Mouse (Mus musculus) testis, postnatal 14 days (tissue): ENCODE measurements around the gene Mrps17.

Source experiments
- DNase-seq: peaks from one replicate; pipeline ENCODE4 v3.0.0; 2021; ENCODE audit warnings: low spot score

The Mrps17 gene

DNA sequence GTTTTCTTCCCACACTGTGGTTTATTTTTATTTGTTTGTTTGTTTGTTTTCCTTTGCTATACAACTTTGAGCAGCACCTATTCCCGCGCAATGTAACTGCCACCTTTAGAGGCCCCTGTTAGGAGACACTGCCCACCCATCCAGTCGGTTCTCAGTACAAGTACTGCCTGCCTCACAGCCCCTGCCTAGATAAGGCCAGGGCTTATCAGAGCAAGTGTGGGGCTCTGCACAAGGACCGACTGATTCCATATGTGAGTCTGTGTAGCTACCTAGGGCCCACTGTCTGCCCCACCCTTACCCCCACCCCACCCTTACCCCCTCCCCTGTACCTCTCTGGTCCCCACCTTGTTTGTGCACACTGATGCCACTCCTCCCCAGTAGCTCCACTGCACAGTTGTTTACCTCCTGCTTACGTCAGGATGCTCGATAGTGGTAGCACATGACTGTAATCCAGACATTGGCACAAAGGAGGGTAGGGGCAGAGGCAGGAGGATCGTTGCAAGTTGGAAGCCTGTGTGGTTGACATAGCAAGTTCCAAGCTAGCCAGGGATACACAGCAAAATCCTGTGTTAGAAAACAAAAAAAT, 27.7 kb downstream of the Mrps17 start:
- DNase-seq, result no peak

DNA sequence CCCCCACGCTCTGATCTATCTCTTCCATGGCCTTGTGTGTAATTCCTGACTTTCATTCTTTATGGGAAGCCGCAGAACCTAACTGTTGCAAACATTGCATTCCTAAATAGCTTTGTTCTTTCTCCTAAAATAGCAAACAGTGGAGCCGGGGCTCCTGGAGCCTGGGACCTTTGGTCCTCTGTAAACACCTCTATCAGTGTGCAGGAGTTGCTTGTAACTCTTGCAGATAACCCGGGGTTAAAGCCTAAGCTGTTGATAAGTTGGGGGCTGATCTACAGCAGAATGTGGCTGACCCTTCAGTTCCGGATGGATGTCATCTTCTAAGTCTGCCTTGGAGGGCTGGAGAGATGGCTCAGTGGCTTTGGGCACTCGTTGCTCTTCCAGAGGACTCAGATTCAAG, 28.8 kb downstream of the Mrps17 start:
- peak; percentile 24 for DNase-seq

DNA sequence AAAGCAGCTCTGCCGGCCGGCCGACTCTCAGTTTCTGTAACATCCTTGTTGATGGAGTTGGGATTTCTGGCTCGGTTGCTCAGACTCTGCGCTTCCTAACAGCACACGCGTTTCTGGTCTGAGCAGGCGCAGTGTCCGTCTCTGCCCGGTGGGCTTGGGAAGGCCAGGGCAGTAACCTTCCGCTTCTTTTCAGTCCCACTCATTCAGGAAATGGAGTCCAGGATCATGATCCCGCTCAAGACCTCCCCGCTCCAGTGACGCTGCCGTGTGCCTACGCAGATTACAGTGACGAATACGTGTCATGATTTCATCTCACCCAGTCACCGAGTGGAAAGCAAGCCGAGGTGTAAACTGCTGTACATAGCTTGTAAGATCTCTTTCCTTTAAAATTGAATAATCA, 41.6 kb downstream of the Mrps17 start:
- peak; percentile 17 for DNase-seq

DNA sequence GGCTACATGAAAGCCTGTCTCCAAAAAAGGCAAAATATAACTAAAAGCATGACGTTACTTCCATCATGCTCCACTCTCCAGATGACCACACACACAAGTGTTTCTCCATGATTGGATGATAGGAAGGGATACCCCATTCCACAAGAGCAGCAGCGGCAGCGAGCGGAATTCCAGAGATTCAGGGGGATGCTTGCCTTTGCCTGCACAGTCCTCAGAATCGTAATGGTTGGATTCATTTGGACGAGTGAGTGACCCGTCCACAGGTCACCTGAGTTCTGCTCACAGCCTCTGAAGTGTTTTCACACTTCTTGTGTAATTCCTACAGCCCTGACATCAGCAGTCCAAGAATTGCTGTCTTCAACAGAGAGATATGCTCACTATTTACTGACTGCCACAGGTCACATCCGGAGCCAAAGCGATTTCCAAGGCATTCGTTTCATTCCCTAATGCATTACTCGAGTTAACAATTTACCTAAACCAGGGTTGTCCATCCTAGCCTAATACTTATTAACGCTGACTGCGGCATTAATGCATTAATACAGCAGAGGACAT, 44.7 kb downstream of the Mrps17 start:
- no peak for DNase-seq

DNA sequence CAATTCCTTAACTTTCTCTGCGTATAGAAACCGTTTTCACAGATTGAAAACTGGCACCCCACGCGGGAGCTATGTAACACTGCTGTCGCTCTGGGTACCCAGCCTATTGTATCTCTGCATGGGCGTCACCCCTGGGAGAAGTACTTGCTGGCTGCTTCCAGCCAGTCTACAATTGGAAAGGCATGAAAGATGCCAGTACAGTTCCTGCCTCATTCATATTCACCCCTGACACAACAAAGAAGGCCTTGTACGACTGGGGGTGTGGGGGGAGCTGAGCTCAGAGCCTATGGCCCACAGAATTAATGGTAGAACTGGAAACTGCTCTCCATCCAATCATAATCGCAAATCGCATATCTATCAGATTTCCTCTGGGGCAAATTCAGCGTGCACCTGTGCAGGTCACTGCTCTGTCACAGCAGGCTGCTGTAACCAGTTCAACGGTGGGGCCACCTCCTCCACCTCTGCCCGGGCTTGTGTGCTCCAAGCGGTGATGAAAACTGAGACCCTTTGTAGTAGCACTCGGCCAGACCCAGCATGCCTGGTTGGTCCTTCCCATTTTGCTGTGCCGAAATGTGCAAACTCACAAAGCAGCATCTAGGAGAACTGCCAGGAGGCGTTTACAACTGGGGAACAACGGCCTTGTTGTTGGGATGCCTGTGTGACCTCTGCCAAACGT, 46.7 kb downstream of the Mrps17 start:
- no peak for DNase-seq

DNA sequence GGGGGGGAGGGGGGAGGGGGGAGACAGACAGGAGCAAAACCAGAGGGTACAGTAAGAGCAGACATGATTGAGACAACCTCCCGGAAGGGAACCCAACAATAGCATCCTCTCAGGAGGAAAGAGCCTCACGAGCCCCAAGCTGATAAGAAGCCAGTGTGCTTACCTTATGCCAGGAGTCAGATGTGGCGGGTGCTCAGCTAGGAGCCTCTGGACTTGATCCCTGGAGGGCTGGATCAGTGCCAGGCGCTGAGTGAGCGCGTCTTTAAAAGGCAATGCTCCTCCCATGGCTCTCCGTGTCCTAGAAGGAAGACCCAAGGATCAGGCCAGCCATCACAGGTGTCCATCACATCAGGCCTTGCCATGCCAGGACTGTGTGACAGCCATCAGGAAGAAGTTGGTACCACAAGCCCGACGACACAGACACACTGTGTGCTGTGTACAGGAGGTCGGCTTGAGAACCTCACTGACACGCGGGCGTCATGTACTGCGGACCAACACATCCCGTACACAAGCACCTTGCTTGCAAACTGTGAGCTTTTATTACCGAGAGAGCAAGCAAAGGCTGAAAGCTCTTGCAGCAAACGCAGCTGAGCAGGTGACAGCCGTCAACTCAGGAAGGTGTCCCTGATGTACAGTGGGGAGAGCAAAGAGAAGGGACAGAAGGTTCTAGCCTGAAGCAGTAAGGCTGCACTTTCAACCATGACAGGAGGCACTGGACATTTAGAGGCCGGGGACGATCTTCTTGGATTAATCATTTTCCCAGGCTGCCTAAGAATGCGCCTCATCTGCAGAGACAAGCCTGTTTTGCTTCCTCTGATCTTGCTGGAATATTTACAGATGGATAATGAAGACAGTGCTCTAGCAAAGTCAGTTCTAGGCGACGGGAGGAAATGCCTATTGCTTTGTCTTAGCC, 55.4 kb downstream of the Mrps17 start:
- no peak for DNase-seq
